Mouse (Mus musculus): ENCODE data around the gene Wdr13.

GRCm38 (mm10) chrX:8101017-8101416, 31.7 kb downstream of the Wdr13 start:
- TF ChIP-seq CTCF (IDR thresholded peaks at IDR 0.05; ENCODE audit: control insufficient read depth, insufficient read depth, low read length) (no peak), POLR2A (IDR thresholded peaks at IDR 0.05; ENCODE audit: borderline replicate concordance, control insufficient read depth, low read depth, low read length) (no peak)

All from bone marrow, adult 2 months (tissue).